Mouse (Mus musculus) stomach, embryonic 14.5 days (tissue): ENCODE measurements around the gene Nr4a1. TPM values are rescaled to one million over a fixed set of nuclear protein-coding genes. Genes with fewer than 3 reads are reported as not detected.

Experiments used
- ATAC-seq: fragments of 200-750 bp; cut with Nextera tagmentation; 2 replicates; pipeline ENCODE4 v1.8.0; 2017; ENCODE audit warnings: low read depth, moderate TSS enrichment; ENCODE audit not compliant: insufficient number of reproducible peaks, insufficient read depth, low FRiP score
- H3K27ac ChIP-seq: fragments of 300-500 bp; sonication (generic); 2 replicates; pipeline ENCODE4 v1.5.1; 2014; ENCODE audit warnings: mild to moderate bottlenecking, low read length, moderate library complexity, mixed read lengths
- H3K27me3 ChIP-seq: fragments of 300-500 bp; sonication (generic); 2 replicates; pipeline ENCODE4 v1.6.1; 2014; ENCODE audit warnings: low read length, control low read depth, mixed read lengths; ENCODE audit not compliant: control insufficient read depth, insufficient read depth
- H3K36me3 ChIP-seq: fragments of 300-500 bp; sonication (generic); 2 replicates; pipeline ENCODE4 v1.6.1; 2014; ENCODE audit warnings: mild to moderate bottlenecking, control low read depth, low read length, moderate library complexity, mixed read lengths; ENCODE audit not compliant: control insufficient read depth, insufficient read depth
- H3K4me1 ChIP-seq: fragments of 300-500 bp; sonication (generic); 2 replicates; pipeline ENCODE4 v1.6.1; 2014; ENCODE audit warnings: low read length, control low read depth, mixed read lengths; ENCODE audit not compliant: control insufficient read depth, insufficient read depth
- H3K4me2 ChIP-seq: fragments of 300-500 bp; sonication (generic); replicated peaks from 2 replicates; pipeline ENCODE4 v1.6.1; 2014; ENCODE audit warnings: low read depth, low read length, control low read depth
- H3K4me3 ChIP-seq: fragments of 300-500 bp; sonication (generic); 2 replicates; pipeline ENCODE4 v1.5.1; 2014; ENCODE audit warnings: low read depth, low read length, control low read depth
- H3K9ac ChIP-seq: fragments of 300-500 bp; sonication (generic); replicated peaks from 2 replicates; pipeline ENCODE4 v1.6.1; 2014; ENCODE audit warnings: low read depth, mild to moderate bottlenecking, control low read depth, low read length, moderate library complexity, mixed read lengths
- H3K9me3 ChIP-seq: fragments of 300-500 bp; sonication (generic); 2 replicates; pipeline ENCODE4 v1.6.1; 2016; ENCODE audit warnings: low read depth, low read length, control low read depth; ENCODE audit not compliant: control insufficient read depth
- WGBS: fragments of 180-500 bp; shearing (Covaris S2); extraction: QIAGEN DNeasy Blood & Tissue Kit; methylation state at CpG from one replicate; pipeline ENCODE4 v1.1.7; 2014; 5-methylcytosine and 5-hydroxymethylcytosine counted together
- polyA plus RNA-seq: library from polyadenylated mRNA; unstranded; fragments of >200 nt; fragmentation: Nextera tagmentation; extraction: Ambion mirVana; gene quantifications from 2 replicates; pipeline ENCODE4 v1.2.1, GENCODE M21; 2014

Nr4a1 gene
- polyA plus RNA-seq, 1 experiment from 2014 or later = 12.1 TPM

DNA sequence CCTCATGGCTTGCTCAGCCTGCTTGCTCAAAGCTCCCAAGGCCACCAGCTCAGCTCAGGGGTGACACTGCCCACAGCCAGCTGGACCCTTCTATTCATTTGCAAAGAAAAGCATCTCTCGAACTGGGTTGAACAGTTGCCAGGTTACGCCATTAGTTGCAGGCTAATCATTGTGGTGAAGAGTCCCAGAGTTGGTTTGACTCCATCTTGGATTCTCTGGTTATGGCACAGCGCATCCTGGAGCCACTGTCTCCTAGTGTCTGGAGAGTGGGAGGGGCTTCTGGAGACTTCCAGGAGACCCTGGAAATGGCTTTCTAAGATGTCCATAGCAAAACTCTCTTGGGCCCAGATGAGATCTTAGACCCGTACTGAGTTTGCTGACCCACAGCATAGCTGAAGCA, 61.3 kb downstream of the Nr4a1 start:
- H3K9me3 ChIP-seq = no peaks in the 10 kb centered on the region
- peaks cover 14% of the 10 kb centered on the region; the same call in 1 of the 2 replicates for H3K4me1 ChIP-seq
- H3K36me3 ChIP-seq = no peaks in the 10 kb centered on the region
- no peaks in the 10 kb centered on the region for H3K27me3 ChIP-seq
- 86% methylated on average over 4 of the region's 4 CpGs for WGBS
- no peak overlapping the region for H3K4me3 ChIP-seq
- H3K4me2 ChIP-seq = no peak overlapping the region
- no peak overlapping the region for H3K27ac ChIP-seq
- H3K9ac ChIP-seq = no peak overlapping the region
- ATAC-seq = no peak; the same call in 1 of the 2 replicates

DNA sequence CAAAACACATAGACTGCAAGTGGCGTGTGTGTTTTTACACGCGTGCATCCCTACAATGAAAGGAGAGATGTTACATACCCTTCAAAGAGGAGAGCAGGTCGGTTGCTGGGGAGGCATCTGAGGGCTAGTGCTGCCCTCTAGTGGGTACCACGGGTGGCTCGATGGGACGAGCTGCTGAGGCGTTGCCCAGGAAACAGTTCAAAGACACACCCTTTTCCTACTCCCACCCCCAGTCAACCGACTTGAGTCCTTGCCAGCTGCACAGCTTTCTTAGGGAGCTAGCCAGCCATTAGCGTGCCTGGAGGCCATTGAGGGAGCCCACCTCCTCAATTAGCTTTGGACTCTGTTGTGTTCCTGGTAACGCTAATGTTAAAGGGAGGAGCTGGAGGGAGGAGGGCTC, 61.8 kb downstream of the Nr4a1 start:
- H3K36me3 ChIP-seq = no peaks in the 10 kb centered on the region
- H3K4me2 ChIP-seq = peak overlapping the region; percentile 39
- H3K9me3 ChIP-seq = no peaks in the 10 kb centered on the region
- H3K9ac ChIP-seq = no peak overlapping the region
- H3K27me3 ChIP-seq = no peaks in the 10 kb centered on the region
- H3K27ac ChIP-seq = no peak overlapping the region
- 0 out of 2 replicates have a peak overlapping the region, but pooled peaks have one; percentile 13 for H3K4me3 ChIP-seq
- peaks cover 14% of the 10 kb centered on the region; the same call in 1 of the 2 replicates for H3K4me1 ChIP-seq
- WGBS = 2% methylated on average over 11 of the region's 11 CpGs
- ATAC-seq = peak; percentile 84; the same call in 1 of the 2 replicates

DNA sequence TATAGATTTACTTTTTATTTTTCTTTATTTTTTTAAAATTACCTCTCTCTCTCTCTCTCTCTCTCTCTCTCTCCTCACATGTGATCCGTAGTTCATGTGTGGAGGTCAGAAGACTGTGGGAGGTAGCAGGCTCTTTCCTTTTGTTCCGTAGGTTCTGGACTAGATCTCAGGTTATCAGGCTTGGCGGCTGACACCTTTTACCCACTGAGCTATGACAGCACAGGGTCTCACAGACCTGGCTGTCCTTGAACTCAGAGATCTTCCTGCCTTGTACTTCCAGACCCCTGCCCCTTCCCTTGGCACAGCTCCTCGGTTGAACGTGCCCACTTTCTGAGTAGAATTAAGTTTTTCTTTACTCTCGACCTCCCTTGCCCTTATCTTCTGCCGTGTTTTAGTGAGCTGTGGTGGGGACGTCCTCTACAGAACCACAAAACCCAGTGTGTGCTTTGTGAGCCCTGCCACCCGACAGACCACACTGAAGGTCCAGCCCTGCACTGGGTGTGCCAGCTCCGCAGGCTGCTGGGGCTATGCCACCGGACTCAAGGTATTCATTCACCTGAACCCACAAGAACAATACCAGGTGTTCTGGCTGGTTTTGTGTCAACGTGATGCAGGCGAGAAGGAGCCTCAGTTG, 62.3 kb downstream of the Nr4a1 start:
- H3K27ac ChIP-seq = no peak overlapping the region
- WGBS = 54% methylated on average over 13 of the region's 13 CpGs
- H3K4me2 ChIP-seq = peak overlapping the region; percentile 39
- H3K4me3 ChIP-seq = 0 out of 2 replicates have a peak overlapping the region, but pooled peaks have one; percentile 13
- H3K9me3 ChIP-seq = no peaks in the 10 kb centered on the region
- no peaks in the 10 kb centered on the region for H3K27me3 ChIP-seq
- no peaks in the 10 kb centered on the region for H3K36me3 ChIP-seq
- H3K9ac ChIP-seq = no peak overlapping the region
- no peak for ATAC-seq
- H3K4me1 ChIP-seq = peaks cover 20% of the 10 kb centered on the region; the same call in 1 of the 2 replicates

GRCm38 (mm10) chr15:101316913-101317813, 63.1 kb downstream of the Nr4a1 start:
- Histone ChIP-seq H3K27me3 (no peaks in the 10 kb centered on the region), H3K4me1 (peaks cover 26% of the 10 kb centered on the region; the same call in 1 of the 2 replicates), H3K4me3 (no peak overlapping the region), H3K36me3 (no peaks in the 10 kb centered on the region), H3K9me3 (no peaks in the 10 kb centered on the region), H3K27ac (no peak overlapping the region), H3K9ac (no peak overlapping the region), H3K4me2 (no peak overlapping the region)
- no peak for ATAC-seq
- WGBS = 63% methylated on average over 18 of the region's 18 CpGs

- H3K27ac ChIP-seq = no peak overlapping the region
- 80% methylated on average over 2 of the region's 2 CpGs for WGBS
- no peaks in the 10 kb centered on the region for H3K9me3 ChIP-seq
- H3K9ac ChIP-seq = no peak overlapping the region
- H3K4me2 ChIP-seq = no peak overlapping the region
- no peak overlapping the region for H3K4me3 ChIP-seq
- no peak for ATAC-seq
- H3K27me3 ChIP-seq = no peaks in the 10 kb centered on the region
- no peaks in the 10 kb centered on the region for H3K36me3 ChIP-seq
- H3K4me1 ChIP-seq = peaks cover 26% of the 10 kb centered on the region; the same call in 1 of the 2 replicates
Observed at GRCm38 (mm10) chr15:101317814-101318500, 63.9 kb downstream of the Nr4a1 start.

- ATAC-seq = no peak
- H3K4me1 ChIP-seq = peaks cover 26% of the 10 kb centered on the region; the same call in 1 of the 2 replicates
- no peak overlapping the region for H3K27ac ChIP-seq
- 41% methylated on average over 14 of the region's 14 CpGs for WGBS
- H3K36me3 ChIP-seq = no peaks in the 10 kb centered on the region
- H3K4me2 ChIP-seq = no peak overlapping the region
- no peaks in the 10 kb centered on the region for H3K27me3 ChIP-seq
- no peak overlapping the region for H3K4me3 ChIP-seq
- H3K9ac ChIP-seq = no peak overlapping the region
- no peaks in the 10 kb centered on the region for H3K9me3 ChIP-seq
Observed at GRCm38 (mm10) chr15:101318889-101319765, 65.1 kb downstream of the Nr4a1 start.

GRCm38 (mm10) chr15:101320010-101320617, 66.0 kb downstream of the Nr4a1 start:
- H3K4me1 ChIP-seq = peaks cover 26% of the 10 kb centered on the region; the same call in 1 of the 2 replicates
- peak overlapping the region; percentile 61; the same call in 1 of the 2 replicates for H3K27ac ChIP-seq
- H3K4me2 ChIP-seq = no peak overlapping the region
- H3K36me3 ChIP-seq = no peaks in the 10 kb centered on the region
- H3K4me3 ChIP-seq = no peak overlapping the region
- no peak overlapping the region for H3K9ac ChIP-seq
- 82% methylated on average over 6 of the region's 6 CpGs for WGBS
- H3K27me3 ChIP-seq = no peaks in the 10 kb centered on the region
- H3K9me3 ChIP-seq = no peaks in the 10 kb centered on the region
- 0 out of 2 replicates have a peak, but pooled peaks have one; percentile 3 for ATAC-seq
